Mouse (Mus musculus) kidney, postnatal 0 days (tissue): ENCODE results near the gene Mmgt1. TPM values are rescaled to one million over a fixed set of nuclear protein-coding genes. Genes with fewer than 3 reads are reported as not detected.

Experiments used
- ATAC-seq: fragments of 200-750 bp; cut with Nextera tagmentation; replicated peaks from 2 replicates; pipeline ENCODE4 v1.8.0; 2017; ENCODE audit warnings: low read depth, moderate number of reproducible peaks, moderate TSS enrichment, moderate library complexity; ENCODE audit not compliant: low FRiP score
- DNase-seq: peaks from one replicate; pipeline ENCODE4 v3.0.0-alpha.2; 2016; ENCODE audit warnings: low spot score
- H3K27ac ChIP-seq: fragments of 300-500 bp; sonication (generic); 2 replicates; pipeline ENCODE4 v1.5.1; 2014; ENCODE audit warnings: mild to moderate bottlenecking
- H3K27me3 ChIP-seq: fragments of 300-500 bp; sonication (generic); 2 replicates; pipeline ENCODE4 v1.6.1; 2014; ENCODE audit warnings: low read length, mixed read lengths; ENCODE audit not compliant: insufficient read depth
- H3K36me3 ChIP-seq: fragments of 300-500 bp; sonication (generic); 2 replicates; pipeline ENCODE4 v1.6.1; 2014; ENCODE audit warnings: low read length, mixed read lengths; ENCODE audit not compliant: insufficient read depth
- H3K4me1 ChIP-seq: fragments of 300-500 bp; sonication (generic); replicated peaks from 2 replicates; pipeline ENCODE4 v1.6.1; 2014; ENCODE audit warnings: antibody characterized with exemption, low read length, mixed read lengths; ENCODE audit not compliant: insufficient read depth
- H3K4me2 ChIP-seq: fragments of 300-500 bp; sonication (generic); 2 replicates; pipeline ENCODE4 v1.6.1; 2014; ENCODE audit warnings: mild to moderate bottlenecking, low read length, moderate library complexity, mixed read lengths
- H3K4me3 ChIP-seq: fragments of 300-500 bp; sonication (generic); replicated peaks from 2 replicates; pipeline ENCODE4 v1.5.1; 2014; ENCODE audit warnings: low read depth, low read length
- H3K9ac ChIP-seq: fragments of 300-500 bp; sonication (generic); 2 replicates; pipeline ENCODE4 v1.6.1; 2014; ENCODE audit warnings: low read depth, low read length
- H3K9me3 ChIP-seq: fragments of 300-500 bp; sonication (generic); replicated peaks from 2 replicates; pipeline ENCODE4 v1.6.1; 2016; ENCODE audit warnings: low read length, inconsistent platforms, mixed read lengths
- CTCF ChIP-seq: IDR thresholded peaks from 2 replicates; pipeline ENCODE4 v1.5.1; 2016; ENCODE audit warnings: antibody characterized with exemption, low read depth, mild to moderate bottlenecking, moderate library complexity
- WGBS: fragments of 180-500 bp; shearing (Covaris S2); extraction: QIAGEN DNeasy Blood & Tissue Kit; methylation state at CpG from one replicate; pipeline ENCODE4 v1.1.7; 2014; 5-methylcytosine and 5-hydroxymethylcytosine counted together
- polyA plus RNA-seq: library from polyadenylated mRNA; unstranded; fragments of >200 nt; fragmentation: Nextera tagmentation; extraction: Ambion mirVana; gene quantifications from 2 replicates; pipeline ENCODE4 v1.2.1, GENCODE M21; 2015

Gene Mmgt1
- 20.4 and 21.8 TPM in 2 replicates for polyA plus RNA-seq

- H3K27ac ChIP-seq, result peak within 1 kb of the TSS; percentile 72; the same call in 1 of the 2 replicates
- H3K4me1 ChIP-seq, result no peaks in the 10 kb centered on the region
- 26% methylated on average over 44 of the region's 44 CpGs for WGBS
- no peaks in the 10 kb centered on the region for H3K36me3 ChIP-seq
- no peaks in the 10 kb centered on the region for H3K27me3 ChIP-seq
- H3K4me2 ChIP-seq, result peak within 1 kb of the TSS; percentile 59
- H3K9me3 ChIP-seq, result no peaks in the 10 kb centered on the region
- TF ChIP-seq CTCF, result no peak
- DNase-seq (peak; percentile 97), ATAC-seq (peak; percentile 99)
- H3K9ac ChIP-seq, result peak within 1 kb of the TSS; percentile 73
- H3K4me3 ChIP-seq, result peak within 1 kb of the TSS; percentile 69
Measured at GRCm38 (mm10) chrX:56597887-56598640, at the start of gene Mmgt1. Mmgt1 (minus strand) TSS chrX:56598069.

DNA sequence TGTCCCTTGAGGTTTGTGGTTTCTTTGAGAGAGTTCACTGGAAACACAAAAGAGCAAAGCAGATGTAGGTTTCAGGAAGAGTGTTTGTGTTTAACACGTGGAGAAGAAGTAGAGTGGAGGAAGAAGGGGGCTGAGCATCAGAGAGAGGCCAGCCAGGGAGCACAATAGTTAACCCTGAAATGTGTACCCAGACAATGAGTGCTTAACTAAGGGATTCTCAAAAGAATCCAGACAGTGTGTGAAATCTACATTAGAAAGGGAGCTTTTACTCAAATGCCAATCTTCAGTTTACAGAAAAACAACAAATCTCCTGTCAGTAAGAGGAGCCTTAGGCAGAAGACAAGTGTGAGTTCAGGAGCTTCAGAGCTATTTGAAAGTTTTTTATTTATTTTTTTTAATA is 42.2 kb upstream of the Mmgt1 start:
- no peak for ATAC-seq
- Histone ChIP-seq H3K36me3 (no peaks in the 10 kb centered on the region), H3K4me3 (no peak overlapping the region), H3K9ac (no peak overlapping the region), H3K27me3 (no peaks in the 10 kb centered on the region), H3K9me3 (no peaks in the 10 kb centered on the region), H3K4me1 (no peaks in the 10 kb centered on the region), H3K4me2 (no peak overlapping the region), H3K27ac (no peak overlapping the region)
- no peak for DNase-seq
- TF ChIP-seq CTCF, result no peak
- WGBS, result 22% methylated on average over 1 of the region's 1 CpGs

DNA sequence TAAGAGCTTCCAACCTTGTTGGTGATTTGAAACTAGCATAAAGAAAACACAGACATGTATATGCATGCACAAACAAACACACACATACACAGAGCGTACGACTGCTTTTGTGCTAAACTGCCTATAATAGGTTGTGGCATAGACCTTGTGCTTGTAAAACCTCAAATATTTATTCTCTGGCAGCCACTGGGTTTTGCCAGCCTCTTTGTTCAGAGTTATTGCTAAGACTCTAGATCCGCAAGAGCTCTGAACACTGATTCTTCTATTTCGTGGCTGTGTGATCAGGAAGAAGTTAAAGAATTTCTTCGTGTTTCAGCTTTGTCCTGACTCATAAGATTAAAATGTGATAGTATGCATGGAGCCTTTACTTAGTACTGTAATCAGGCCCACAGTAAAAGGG is 38.3 kb upstream of the Mmgt1 start:
- Histone ChIP-seq H3K4me3 (no peak overlapping the region), H3K27me3 (no peaks in the 10 kb centered on the region), H3K27ac (no peak overlapping the region), H3K9me3 (no peaks in the 10 kb centered on the region), H3K9ac (no peak overlapping the region), H3K36me3 (no peaks in the 10 kb centered on the region), H3K4me1 (no peaks in the 10 kb centered on the region), H3K4me2 (no peak overlapping the region)
- ATAC-seq, result no peak
- no peak for DNase-seq
- WGBS, result 78% methylated on average over 5 of the region's 5 CpGs
- TF ChIP-seq CTCF, result no peak

DNA sequence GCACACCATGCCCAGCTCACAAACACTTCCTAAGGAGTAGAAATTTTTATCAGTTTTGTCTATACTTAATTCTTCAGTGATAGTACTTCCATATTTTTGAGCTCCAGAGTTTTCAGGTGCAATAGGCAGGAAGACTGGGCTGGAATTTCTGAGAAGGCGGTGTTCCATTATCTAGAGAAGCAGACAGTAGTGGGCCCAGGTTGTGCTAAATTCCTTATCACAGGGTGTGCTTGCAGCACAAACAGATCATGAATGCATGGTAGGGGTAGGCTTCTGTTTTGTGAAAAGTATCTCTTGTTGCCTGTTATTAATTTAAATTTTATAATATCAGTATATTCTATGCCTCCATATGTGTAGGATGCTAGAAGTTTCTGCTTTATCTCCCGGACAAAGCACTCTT is 17.4 kb upstream of the Mmgt1 start:
- no peak overlapping the region for H3K4me2 ChIP-seq
- WGBS, result 83% methylated on average over 2 of the region's 2 CpGs
- TF ChIP-seq CTCF, result no peak
- no peaks in the 10 kb centered on the region for H3K36me3 ChIP-seq
- no peak overlapping the region for H3K9ac ChIP-seq
- no peaks in the 10 kb centered on the region for H3K9me3 ChIP-seq
- H3K4me3 ChIP-seq, result no peak overlapping the region
- H3K27ac ChIP-seq, result no peak overlapping the region
- ATAC-seq (no peak), DNase-seq (no peak)
- H3K4me1 ChIP-seq, result no peaks in the 10 kb centered on the region
- no peaks in the 10 kb centered on the region for H3K27me3 ChIP-seq

DNA sequence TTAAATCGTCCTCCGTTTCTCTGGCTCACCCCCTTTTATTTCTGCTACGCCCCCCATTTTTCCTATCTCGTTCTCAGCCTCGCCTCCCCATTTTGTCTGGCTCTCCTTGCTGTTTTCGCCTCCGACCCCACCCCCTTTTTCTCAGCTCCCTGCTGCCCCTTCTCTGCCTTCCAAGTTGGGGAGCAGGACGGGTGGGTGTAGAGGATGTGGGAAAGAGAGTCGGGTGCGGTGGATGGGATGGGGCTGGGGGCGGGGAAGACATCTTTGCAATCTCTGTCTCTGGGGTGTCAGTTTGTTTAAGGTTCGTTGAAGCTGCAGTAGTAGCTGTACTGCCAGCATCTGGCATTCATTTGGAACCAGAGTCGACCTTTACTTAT is 12.4 kb upstream of the Mmgt1 start:
- ATAC-seq (no peak), DNase-seq (no peak)
- Histone ChIP-seq H3K9me3 (no peaks in the 10 kb centered on the region), H3K27me3 (no peaks in the 10 kb centered on the region), H3K4me3 (peak overlapping the region; percentile 60), H3K4me1 (no peaks in the 10 kb centered on the region), H3K9ac (peak overlapping the region; percentile 65), H3K36me3 (no peaks in the 10 kb centered on the region), H3K27ac (no peak overlapping the region), H3K4me2 (peak overlapping the region; percentile 66)
- 28% methylated on average over 13 of the region's 13 CpGs for WGBS
- TF ChIP-seq CTCF, result no peak

GRCm38 (mm10) chrX:56609623-56610317 is 11.9 kb upstream of the Mmgt1 start, which contains the start of gene Slc9a6:
Slc9a6 (plus strand) TSS chrX:56609757.
- Histone ChIP-seq H3K4me1 (no peaks in the 10 kb centered on the region), H3K36me3 (no peaks in the 10 kb centered on the region), H3K9me3 (no peaks in the 10 kb centered on the region), H3K9ac (peak within 1 kb of the TSS; percentile 65), H3K27me3 (no peaks in the 10 kb centered on the region), H3K27ac (peak within 1 kb of the TSS; percentile 62), H3K4me2 (peak within 1 kb of the TSS; percentile 66), H3K4me3 (peak within 1 kb of the TSS; percentile 60)
- ATAC-seq, result peak; percentile 97
- TF ChIP-seq CTCF, result no peak
- DNase-seq, result peak; percentile 84
- WGBS, result 21% methylated on average over 46 of the region's 50 CpGs
